Mouse (Mus musculus): ENCODE data around the gene Atp13a3. TPM values are rescaled to one million over a fixed set of nuclear protein-coding genes. Genes with fewer than 3 reads are reported as not detected.

Atp13a3 gene
- polyA plus RNA-seq, 1 experiment from 2014 or later = 21.4 TPM

GRCm38 (mm10) chr16:30407513-30407912 is 1.7 kb upstream of the Atp13a3 start:
- H3K9ac ChIP-seq = no peak overlapping the region

GRCm38 (mm10) chr16:30403528-30403927 is 2.2 kb downstream of the Atp13a3 start:
- no peak overlapping the region for H3K27ac ChIP-seq
- no peak for ATAC-seq
- WGBS = 80% methylated on average over 3 of the region's 3 CpGs
- no peak overlapping the region for H3K4me3 ChIP-seq (replicated peaks)
- no peak overlapping the region for H3K4me2 ChIP-seq (replicated peaks)
- H3K4me1 ChIP-seq (replicated peaks) = 0 out of 2 replicates have a peak, but pooled peaks cover 5% of the 10 kb centered on the region
- no peak overlapping the region for H3K9ac ChIP-seq
- no peaks in the 10 kb centered on the region for H3K9me3 ChIP-seq
- no peaks in the 10 kb centered on the region for H3K27me3 ChIP-seq (replicated peaks)
- no peaks in the 10 kb centered on the region for H3K36me3 ChIP-seq

More at GRCm38 (mm10) chr16:30407513-30407912, 1.7 kb upstream of the Atp13a3 start:
- Histone ChIP-seq H3K27me3 (replicated peaks) (no peaks in the 10 kb centered on the region), H3K9me3 (no peaks in the 10 kb centered on the region), H3K4me3 (replicated peaks) (no peak overlapping the region), H3K4me1 (replicated peaks) (no peaks in the 10 kb centered on the region), H3K27ac (no peak overlapping the region), H3K36me3 (no peaks in the 10 kb centered on the region), H3K4me2 (replicated peaks) (peak overlapping the region; percentile 17; the same call in 1 of the 2 replicates)
- 51% methylated on average over 2 of the region's 2 CpGs for WGBS
- peak; percentile 84 for ATAC-seq

GRCm38 (mm10) chr16:30397127-30398057 is 8.4 kb downstream of the Atp13a3 start:
- H3K4me1 ChIP-seq (replicated peaks) = 0 out of 2 replicates have a peak, but pooled peaks cover 13% of the 10 kb centered on the region
- 34% methylated on average over 15 of the region's 15 CpGs for WGBS
- H3K36me3 ChIP-seq = no peaks in the 10 kb centered on the region
- H3K4me2 ChIP-seq (replicated peaks) = peak overlapping the region; percentile 19; the same call in 1 of the 2 replicates
- H3K27ac ChIP-seq = peak overlapping the region; percentile 88
- H3K4me3 ChIP-seq (replicated peaks) = no peak overlapping the region
- H3K27me3 ChIP-seq (replicated peaks) = no peaks in the 10 kb centered on the region
- ATAC-seq = peak; percentile 90
- no peaks in the 10 kb centered on the region for H3K9me3 ChIP-seq
- H3K9ac ChIP-seq = no peak overlapping the region

- WGBS = 76% methylated on average over 2 of the region's 2 CpGs
Observed at GRCm38 (mm10) chr16:30395136-30395535, 10.6 kb downstream of the Atp13a3 start.

GRCm38 (mm10) chr16:30390650-30391340 is 15.0 kb downstream of the Atp13a3 start:
- Histone ChIP-seq H3K4me2 (replicated peaks) (no peak overlapping the region), H3K4me1 (replicated peaks) (peaks cover 14% of the 10 kb centered on the region), H3K9ac (no peak overlapping the region), H3K4me3 (replicated peaks) (no peak overlapping the region), H3K9me3 (no peaks in the 10 kb centered on the region), H3K27ac (no peak overlapping the region), H3K27me3 (replicated peaks) (no peaks in the 10 kb centered on the region), H3K36me3 (no peaks in the 10 kb centered on the region)
- ATAC-seq = no peak
- 76% methylated on average over 5 of the region's 5 CpGs for WGBS

More at GRCm38 (mm10) chr16:30395136-30395535, 10.6 kb downstream of the Atp13a3 start:
- Histone ChIP-seq H3K27me3 (replicated peaks) (no peaks in the 10 kb centered on the region), H3K36me3 (no peaks in the 10 kb centered on the region), H3K4me2 (replicated peaks) (no peak overlapping the region), H3K9ac (no peak overlapping the region), H3K4me1 (replicated peaks) (0 out of 2 replicates have a peak, but pooled peaks cover 13% of the 10 kb centered on the region), H3K4me3 (replicated peaks) (no peak overlapping the region), H3K27ac (no peak overlapping the region), H3K9me3 (no peaks in the 10 kb centered on the region)
- ATAC-seq = no peak

GRCm38 (mm10) chr16:30389831-30390649 is 15.7 kb downstream of the Atp13a3 start:
- Histone ChIP-seq H3K4me3 (replicated peaks) (peak overlapping the region; percentile 92), H3K9ac (no peak overlapping the region), H3K27ac (no peak overlapping the region), H3K36me3 (no peaks in the 10 kb centered on the region), H3K27me3 (replicated peaks) (no peaks in the 10 kb centered on the region), H3K9me3 (no peaks in the 10 kb centered on the region), H3K4me2 (replicated peaks) (peak overlapping the region; percentile 88), H3K4me1 (replicated peaks) (peaks cover 14% of the 10 kb centered on the region)
- ATAC-seq = no peak
- WGBS = 47% methylated on average over 9 of the region's 9 CpGs

GRCm38 (mm10) chr16:30389210-30389684 is 16.5 kb downstream of the Atp13a3 start:
- Histone ChIP-seq H3K9me3 (no peaks in the 10 kb centered on the region), H3K9ac (peak overlapping the region; percentile 99), H3K4me2 (replicated peaks) (peak overlapping the region; percentile 88), H3K4me3 (replicated peaks) (peak overlapping the region; percentile 92), H3K27ac (peak overlapping the region; percentile 90), H3K36me3 (no peaks in the 10 kb centered on the region), H3K27me3 (replicated peaks) (no peaks in the 10 kb centered on the region), H3K4me1 (replicated peaks) (peaks cover 14% of the 10 kb centered on the region)
- 5% methylated on average over 17 of the region's 17 CpGs for WGBS
- ATAC-seq = peak; percentile 26; the same call in 1 of the 2 replicates

GRCm38 (mm10) chr16:30388522-30389209 is 17.1 kb downstream of the Atp13a3 start:
- Histone ChIP-seq H3K4me2 (replicated peaks) (peak overlapping the region; percentile 88), H3K9me3 (no peaks in the 10 kb centered on the region), H3K9ac (peak overlapping the region; percentile 99), H3K4me3 (replicated peaks) (peak overlapping the region; percentile 92), H3K27ac (peak overlapping the region; percentile 90), H3K36me3 (no peaks in the 10 kb centered on the region), H3K27me3 (replicated peaks) (no peaks in the 10 kb centered on the region), H3K4me1 (replicated peaks) (peaks cover 14% of the 10 kb centered on the region)
- under 1% methylated on average over 64 of the region's 76 CpGs for WGBS
- peak; percentile 94 for ATAC-seq

- Histone ChIP-seq H3K36me3 (no peaks in the 10 kb centered on the region), H3K4me1 (replicated peaks) (peaks cover 14% of the 10 kb centered on the region), H3K27ac (peak overlapping the region; percentile 90), H3K9ac (peak overlapping the region; percentile 99), H3K9me3 (no peaks in the 10 kb centered on the region), H3K4me2 (replicated peaks) (peak overlapping the region; percentile 88), H3K27me3 (replicated peaks) (no peaks in the 10 kb centered on the region), H3K4me3 (replicated peaks) (peak overlapping the region; percentile 92)
- under 1% methylated on average over 45 of the region's 49 CpGs for WGBS
- ATAC-seq = peak; percentile 40
Observed at GRCm38 (mm10) chr16:30387871-30388460, 17.8 kb downstream of the Atp13a3 start.

GRCm38 (mm10) chr16:30386911-30387439 is 18.8 kb downstream of the Atp13a3 start:
- H3K4me3 ChIP-seq (replicated peaks) = peak overlapping the region; percentile 92
- WGBS = 49% methylated on average over 8 of the region's 8 CpGs
- H3K27me3 ChIP-seq (replicated peaks) = no peaks in the 10 kb centered on the region
- H3K9me3 ChIP-seq = no peaks in the 10 kb centered on the region
- peak overlapping the region; percentile 88 for H3K4me2 ChIP-seq (replicated peaks)
- H3K9ac ChIP-seq = peak overlapping the region; percentile 99; the same call in 1 of the 2 replicates
- no peak overlapping the region for H3K27ac ChIP-seq
- H3K4me1 ChIP-seq (replicated peaks) = peaks cover 14% of the 10 kb centered on the region
- H3K36me3 ChIP-seq = no peaks in the 10 kb centered on the region
- no peak for ATAC-seq
